Mouse (Mus musculus) frontal cortex, postnatal 25 days (tissue): ENCODE measurements at regions not wholly inside any gene's neighbourhood (a gene's known extent, or its start where the extent isn't known, plus 50 kb on each side); places are given as distances from the start of the nearest gene placed in this dataset.

Experiments
- DNase-seq, 2 experiments: peaks; one replicate each; pipeline ENCODE4 v3.0.0; 2022; ENCODE audit warnings: low spot score in 2 of 2

DNA sequence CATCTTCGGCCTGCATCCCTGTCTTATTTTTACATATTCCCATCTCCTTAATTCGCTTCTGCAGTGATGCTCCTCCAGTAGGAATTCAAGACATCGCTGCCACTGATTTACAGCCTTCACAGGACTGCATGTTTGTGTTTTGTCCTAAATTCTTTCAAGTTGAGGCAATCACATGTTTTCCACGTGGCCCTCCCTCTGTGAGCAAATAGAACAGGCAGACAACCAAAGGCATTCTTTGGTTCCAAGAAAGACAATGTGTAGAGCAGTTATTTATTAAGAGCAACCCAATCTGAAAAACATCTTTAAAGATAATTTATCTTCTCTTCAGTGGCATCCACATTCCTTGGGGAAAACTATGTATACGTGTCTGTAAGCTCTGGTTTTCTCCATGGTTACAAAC lies 472.8 kb upstream of the Intu start:
- DNase-seq: no peak

DNA sequence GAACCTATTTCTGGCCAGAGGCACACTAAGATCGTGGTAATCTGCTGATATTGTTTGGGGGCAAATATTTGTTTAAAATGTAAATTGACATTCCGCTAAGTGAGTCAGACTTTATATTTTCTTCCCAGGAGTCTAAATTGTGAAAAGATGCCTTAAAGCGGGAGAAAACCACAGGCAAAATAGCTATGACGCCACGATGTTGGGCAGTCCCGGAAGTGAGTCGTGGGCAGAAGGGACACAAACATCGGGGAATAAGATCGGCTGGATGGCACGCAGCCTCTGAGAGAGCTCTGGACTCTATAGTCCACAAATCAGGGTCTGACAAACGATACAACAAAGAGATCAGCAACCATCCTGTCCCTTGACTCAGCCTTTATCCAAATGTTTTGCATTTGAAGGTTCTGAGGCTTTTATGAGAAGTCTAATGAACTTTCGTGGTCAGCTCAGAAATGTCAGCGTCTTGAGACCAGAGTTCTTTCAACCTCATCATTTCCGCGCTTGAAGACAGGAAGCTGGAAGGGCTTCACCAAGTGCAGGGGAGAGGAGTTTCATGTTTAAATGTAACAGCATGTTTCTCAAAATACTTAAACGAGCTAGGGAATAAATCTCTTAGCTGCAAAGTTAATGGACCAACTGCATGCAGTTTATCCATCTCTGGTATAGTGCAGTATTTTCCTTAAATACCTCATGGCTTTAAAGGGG lies 472.2 kb upstream of the Intu start:
- no peak for DNase-seq

DNA sequence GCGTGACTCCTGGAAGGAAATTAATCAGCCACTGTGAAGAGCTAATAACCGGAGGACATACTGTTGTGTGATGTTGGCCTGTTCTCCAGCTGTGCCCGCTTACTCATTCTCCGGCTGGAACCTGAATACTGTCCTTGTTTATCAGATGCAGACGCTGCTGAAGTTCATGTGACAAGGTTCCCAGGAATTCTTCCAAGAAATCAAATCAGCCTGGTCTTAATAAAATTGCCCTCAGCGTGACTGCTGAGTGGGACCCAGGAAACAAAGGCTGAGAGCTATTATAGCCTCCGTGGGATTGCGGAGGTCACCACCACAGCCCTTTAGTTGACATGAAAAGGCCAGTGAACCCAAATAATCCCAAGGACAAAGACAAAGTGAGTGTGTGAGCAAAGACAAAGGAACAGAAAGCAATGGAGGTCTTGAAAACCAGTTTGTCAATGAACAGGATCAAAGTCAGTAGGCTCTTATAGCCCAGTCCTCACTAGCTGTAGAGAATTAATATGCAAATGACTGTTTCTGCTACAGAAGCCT lies 460.9 kb upstream of the Intu start:
- DNase-seq: no peak

DNA sequence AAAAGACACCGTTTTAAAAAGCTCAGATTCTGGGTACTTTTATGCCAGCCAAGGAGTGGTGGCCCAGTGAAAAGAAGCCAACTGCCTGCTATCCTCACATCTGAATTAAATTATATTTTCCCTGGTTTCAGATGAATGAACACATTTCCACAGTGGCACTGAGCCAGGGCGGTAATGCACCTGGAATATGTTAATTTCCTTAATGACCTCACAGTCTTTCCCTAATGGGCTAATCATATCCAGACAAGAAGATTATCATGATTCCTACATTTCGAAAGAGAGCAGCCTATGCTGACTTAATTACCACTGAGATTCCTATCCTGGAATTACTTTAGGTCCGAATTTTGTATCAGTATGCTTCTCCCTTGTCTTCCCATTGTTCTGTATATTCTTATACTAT lies 454.3 kb upstream of the Intu start:
- DNase-seq: no peak

DNA sequence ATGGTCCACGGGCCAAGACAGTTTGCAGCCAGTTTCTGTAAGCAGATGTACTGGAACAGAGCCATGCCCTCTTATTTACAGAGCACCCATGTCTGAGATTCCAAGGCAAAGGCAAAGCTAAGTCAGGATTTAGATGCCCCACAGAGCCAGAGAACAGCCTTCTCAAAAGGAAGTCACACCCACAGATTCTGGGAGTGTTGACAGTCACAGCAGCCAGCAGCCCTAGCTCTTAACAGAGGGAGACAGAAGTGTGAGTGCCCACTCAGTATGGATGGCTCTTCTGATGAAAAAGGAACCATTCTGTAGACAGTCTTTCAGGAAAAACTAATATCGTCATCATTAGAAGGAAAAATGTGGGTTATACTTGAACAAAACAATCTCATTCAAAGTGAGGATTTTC lies 446.0 kb upstream of the Intu start:
- no peak for DNase-seq

DNA sequence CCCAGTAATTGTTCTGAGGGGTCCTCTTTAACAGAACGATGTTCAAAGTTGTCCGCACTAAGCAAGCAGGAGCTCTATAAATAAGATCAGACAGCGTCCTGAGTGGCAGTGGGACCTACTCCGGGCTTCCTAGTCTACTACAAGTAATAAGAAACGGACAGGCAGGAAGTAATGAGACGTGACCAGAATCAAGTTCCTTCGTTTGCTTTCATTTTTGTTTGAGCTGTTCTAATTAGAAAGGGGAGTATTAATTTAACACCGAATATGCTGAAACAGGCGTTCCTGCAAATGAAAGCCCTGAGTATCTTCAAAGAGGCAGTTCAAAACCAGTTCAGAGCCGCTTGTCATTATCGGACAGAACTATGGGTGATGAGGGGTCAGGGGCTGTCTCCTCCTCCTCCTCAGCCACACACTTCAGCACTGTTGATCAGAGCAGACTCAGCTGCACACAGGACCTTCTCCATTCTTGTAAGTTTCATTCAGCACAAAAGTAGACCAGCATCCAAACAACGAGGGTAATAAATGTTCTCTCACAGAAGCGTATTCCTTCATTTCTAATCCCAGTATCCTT lies 439.2 kb upstream of the Intu start:
- no peak for DNase-seq

DNA sequence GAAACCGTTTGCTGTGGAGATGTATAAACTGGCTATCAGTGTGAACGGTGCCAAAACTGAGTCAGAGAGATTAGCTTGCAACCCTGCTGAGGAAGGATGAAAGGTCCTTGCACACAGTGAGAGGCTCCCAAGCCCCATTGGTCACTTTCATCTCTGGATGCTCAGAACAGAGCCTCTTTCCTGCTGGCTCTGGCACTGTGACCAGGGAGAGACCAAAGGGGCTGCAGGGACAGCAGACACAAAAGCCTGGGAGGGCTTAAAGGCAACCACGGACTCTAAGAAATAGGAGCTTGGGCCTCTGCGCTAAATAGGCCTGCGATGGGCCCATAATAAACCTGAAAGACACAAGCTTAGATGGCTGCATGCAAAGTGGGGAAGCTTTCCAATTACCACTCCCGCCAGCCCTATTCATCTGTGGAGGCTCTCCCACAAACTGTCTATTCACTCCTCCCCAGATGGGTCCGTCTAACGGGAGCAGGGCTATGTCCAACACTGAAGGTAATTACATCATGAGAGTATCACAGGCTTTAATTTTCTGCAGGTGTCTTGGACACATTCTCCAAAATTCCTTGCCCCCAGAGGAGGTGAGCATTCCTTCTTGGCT lies 438.2 kb upstream of the Intu start:
- DNase-seq: no peak

DNA sequence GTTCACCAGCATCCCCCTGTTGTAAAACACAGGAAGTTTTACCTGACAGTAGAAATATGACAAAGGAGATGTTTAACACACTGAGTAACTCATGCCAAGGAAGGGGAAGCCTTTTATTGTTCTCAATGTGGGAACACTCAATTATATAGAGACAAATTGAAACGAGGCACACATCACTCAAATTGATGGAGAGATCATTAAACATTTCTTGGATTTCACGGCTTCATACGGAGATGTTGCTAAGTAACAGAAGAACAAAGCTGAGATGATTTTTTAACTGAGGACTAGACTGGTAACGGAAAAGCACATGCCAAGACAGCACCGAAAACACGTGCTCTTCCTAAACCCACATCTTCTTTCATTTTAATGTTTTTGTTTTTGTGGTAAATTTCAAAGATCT lies 437.0 kb upstream of the Intu start:
- DNase-seq: no peak

DNA sequence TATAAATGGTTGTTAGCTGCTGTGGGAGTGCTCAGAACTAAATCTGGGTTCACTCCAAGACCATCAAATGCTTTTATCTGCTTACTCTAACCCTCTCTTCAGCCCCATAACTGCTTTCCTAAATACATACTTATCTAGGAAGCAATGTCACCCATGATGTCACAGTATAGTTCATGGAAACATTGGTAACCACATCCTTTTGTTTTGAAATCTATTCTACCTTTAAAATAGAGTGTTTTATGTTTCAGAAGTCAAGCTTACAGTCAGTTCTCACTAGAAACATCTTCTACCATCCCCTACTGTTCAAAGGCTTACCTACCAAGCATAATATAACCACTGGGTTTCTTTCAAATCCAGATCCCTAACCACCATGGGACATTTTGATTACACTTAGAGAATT lies 436.4 kb upstream of the Intu start:
- no peak for DNase-seq

DNA sequence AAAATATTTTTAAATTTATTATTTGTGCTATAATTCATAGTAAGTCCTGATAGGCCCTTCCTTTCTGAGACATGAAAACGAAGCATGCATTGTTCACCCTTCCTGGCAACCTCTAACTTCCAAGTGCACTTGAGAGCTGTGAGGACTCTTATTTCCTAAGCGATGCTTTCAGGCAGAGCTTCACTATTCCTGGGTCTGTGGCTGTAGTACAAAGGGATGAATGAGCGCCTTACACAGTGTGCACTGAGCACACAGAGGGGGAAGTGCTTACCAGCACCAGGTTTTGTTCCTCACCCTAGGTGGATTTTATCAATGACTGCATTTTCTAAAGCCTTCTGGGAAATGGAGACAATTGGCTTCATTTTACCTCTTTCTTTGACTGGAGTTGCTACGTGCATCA lies 428.4 kb upstream of the Intu start:
- DNase-seq: no peak

DNA sequence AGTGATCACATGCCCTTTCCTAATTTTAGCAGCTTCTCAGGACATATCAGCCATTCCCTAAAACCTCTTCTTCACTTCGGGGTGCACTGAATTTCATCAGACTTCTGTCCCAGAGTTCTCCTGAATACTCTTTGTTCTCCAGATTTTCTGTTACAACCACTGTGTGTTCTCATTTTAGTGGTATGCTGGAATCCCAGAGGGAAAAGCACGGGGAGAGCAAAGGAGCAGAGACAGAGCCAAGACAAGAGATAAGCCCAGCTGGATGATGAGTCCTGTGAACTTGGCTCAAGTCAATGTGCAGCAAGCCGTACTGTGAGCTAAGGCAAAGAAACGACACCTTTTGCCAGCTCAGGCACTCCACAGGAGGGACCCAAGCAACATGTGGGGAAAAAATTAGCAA lies 416.3 kb upstream of the Intu start:
- no peak for DNase-seq

DNA sequence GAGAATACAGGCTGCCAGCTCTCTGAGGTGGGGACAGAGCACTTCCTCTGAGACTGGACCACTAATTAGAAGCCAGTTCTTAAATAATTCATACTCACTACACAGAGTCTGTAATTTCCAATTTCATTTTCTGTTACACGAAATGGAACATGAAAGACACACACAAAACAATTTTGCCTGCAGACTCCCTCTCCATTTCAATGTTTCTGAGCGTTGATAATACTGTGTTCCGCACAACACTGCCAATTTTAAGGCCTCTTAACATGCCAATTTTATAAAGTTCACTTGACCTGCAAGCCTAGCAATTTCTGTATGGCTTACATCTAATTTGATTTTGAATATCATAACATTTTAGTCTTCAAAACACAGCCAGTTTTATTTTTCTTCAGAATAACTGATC lies 412.5 kb upstream of the Intu start:
- no peak for DNase-seq

DNA sequence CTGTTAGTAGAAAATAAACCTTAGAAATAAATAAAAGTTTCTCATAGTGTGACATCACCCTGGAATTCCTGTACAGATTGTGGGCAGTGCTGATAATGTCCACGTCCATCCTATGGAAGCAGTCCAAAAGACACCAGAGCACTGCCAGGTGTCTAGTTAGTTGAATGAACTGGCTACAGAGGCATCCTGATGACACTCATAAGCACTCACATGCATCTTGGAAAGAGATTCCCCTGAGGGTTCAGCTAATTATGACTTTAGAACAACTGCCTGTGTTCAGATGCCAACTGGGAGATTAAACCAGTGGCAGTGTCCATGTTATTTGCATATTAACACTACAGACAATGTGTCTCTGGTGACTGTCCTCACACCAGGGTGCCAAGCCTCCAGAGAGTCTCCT lies 411.6 kb upstream of the Intu start:
- no peak for DNase-seq

DNA sequence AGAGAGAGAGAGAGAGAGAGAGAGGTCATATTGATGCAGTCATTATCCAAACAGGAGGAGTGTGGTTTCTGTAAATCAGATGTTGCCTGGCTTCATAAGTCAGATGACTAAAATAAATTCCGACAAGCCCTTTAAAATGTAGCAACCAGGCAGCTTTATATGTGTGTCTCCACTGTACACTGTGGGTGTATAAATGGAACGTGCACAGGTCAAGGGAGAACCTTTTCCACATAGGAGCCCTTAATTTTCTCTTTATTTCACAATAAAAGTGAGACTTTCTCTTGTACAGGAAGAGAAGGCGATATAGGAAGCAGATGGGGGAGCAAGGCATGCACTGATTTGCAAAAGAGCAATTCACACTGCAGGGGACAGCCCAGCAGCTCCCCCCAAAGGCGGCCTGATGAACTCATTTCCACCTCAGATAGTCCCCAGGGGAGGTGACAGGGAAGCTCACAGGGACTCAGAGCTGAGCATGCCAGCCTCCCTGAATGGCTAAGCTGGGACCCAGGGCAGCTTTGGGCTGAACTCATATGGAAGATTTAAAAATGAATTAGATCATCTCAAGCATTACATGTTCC lies 410.7 kb upstream of the Intu start:
- peak; percentile 41 to 47 for DNase-seq

DNA sequence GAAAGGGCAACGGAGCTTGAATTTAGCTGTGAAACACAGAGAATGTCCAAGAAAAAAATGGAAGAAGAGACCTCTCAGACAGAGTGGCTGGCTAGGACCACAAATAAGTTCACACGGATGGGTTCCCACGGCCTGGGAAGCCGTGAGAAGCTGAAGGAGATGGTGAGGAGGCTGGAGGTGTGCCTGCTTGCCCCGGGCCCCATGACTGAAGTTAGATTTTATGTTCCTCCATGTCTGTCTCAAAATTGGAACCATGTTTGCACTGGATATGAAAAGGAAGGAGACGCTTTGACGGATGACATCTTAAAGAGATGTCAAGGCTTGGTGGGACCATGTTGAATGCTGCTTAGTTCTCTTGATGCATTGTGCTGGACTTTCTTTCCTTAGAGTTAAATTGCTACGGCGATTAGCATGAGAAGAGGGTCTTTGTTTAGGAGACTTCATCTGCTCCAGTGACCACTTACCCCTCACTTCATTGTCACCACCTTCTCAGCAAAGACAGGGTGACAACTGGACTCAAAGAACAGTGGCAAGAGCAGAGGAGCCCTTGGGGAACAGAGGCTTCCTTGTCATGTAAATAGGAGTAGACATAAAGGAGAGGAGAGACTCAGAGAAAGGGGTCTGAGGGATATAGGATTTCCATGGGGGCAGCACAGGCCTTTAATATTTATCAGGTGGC lies 407.4 kb upstream of the Intu start:
- no peak for DNase-seq

DNA sequence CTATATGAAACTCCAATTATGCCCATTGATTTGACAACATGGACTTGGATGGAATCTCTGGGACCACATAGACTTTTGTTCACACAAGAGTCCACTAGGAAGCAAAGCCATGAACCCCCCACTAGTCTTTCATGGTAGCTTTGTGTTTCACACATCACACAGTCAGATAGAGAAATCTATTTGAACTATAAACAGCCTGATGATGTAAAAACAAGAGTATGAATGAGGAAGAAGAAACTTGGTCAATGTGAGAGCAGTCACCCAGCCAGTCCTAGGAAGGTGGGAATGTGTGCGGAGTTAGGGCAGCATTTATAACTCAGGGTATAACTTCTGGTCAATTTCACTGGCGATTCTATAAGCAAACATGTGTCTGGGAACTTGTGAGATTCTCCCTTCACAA lies 404.2 kb upstream of the Intu start:
- no peak for DNase-seq

DNA sequence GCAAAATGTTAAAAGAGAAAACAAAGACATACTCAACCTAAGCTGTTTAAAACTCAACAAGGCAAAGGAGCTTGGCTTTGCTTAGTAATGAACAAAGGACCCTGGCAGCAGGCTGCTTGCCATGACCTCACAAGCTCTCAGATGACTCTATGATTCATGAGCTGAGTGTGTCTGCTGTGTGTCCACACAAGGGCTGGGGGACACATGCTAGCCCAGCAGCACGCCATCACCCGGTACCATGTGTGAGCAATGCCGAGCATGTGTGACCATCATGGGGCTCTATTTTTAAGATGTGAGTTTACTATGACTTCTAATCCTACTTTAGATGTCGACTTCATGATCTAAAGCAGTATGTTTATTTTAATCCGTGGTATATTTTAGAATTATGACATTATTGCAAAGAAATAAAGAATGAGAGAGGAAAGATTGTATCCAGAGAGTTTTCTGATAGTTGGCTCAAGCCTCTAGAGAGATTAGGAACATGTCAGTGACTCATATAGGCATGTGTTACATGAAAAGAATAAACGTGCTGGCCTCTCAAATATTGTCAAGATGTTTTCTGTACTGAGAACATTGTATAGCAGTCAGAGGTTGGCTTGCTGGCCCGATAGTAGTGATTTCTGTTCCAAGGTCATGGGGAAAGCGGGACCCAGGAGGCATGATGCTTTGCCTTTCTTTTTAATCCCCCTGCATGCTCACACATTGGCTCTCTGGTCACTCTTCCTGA lies 400.1 kb upstream of the Intu start:
- DNase-seq: no peak

DNA sequence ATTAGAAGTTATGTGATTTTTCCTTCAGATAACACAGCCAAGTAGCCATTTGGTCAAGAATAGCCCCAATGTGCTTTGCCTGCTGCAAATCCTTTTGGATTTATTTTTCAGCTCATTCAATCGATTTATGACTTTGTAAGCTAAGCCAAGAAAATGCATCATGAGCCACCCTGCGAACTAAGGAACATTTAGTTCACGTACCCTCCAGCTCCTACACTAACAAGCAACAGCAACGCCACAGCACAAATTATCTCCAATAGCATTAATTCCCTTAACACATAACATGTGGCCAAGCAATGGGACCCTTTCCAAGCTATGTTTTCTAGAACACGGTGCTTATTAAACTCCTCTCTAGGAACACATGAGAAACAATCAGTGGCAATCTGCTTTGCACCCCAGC lies 392.4 kb upstream of the Intu start:
- no peak for DNase-seq

DNA sequence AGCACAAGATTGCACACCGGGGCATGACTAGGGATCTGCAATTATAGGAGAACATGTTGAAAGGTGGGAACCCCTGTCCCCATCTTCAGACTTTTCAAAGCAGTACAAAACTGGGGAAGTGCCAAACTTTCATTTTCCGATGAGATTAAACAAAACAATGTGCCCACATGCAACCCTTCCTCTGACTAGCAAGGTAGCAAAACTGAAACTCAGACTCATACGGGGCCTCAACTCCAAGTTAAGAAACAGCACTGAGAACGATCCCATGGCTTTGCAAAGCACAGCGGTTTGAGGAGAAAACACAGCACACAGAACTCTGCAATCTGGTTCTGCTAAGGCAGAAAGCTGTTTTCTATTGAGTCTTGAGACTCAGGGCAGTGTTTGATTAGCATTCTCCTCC lies 388.9 kb upstream of the Intu start:
- DNase-seq: no peak

DNA sequence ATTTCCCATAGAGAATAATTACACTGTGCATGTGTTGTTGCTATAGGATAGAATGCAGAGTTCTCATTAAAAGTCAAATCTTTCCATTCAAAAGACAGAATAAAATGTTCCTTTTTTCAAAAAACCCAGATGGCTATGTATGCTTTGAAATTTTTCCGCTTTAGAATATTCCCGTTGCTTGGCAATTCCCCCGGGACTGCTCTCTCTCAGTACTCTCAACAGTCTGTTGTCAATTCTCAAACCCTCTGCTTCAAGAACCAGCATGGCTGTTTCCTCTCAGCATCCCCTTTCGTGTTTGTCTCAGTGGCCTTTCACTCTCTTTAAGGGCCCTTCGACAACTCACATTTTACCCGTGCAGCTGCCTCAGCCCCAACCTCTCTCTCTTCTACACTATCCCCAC lies 372.5 kb upstream of the Intu start:
- no peak for DNase-seq

DNA sequence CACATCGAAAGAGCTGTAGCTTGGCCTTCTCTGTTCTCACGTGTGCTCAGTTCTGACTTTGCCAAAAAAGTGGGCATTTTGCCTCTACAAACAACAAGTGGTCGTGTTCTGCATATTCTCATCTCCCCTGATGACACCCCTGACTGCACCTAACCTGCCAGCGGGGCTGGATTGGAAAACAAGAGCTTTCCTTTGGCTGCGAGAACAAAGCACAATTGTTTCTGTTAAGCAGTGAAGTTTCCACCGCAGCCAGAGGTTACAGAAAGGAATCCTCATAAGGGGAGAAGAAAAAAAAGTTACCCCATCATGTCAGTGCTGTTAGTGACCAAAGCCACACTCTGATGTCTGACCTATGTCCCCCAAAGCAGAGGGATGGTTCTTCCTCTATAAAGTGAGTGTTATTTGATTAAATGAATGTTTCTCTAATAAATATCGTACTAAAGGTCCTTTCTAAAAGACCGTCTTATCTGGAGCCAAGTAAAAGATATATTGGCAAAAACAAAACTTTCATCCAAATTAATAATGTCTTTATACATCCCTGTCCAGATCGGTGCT lies 371.4 kb upstream of the Intu start:
- DNase-seq: no peak

DNA sequence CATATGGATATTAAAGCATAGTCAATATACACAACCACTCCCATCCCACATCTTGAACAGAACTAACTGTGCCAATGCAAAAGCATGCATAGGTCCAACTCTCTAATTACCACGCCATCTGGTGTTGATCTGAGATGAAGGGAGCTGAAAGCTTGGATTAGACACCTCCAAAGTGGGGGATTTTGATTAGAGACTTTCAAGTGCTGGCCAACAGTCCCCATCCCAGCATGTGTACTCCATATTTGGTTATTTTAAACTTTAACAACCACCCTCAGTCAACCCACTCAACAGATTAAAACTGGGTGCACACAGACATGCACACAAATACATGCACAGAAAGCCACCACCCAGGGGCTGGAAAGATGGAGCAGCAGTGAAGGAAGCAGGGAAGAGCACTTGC lies 366.9 kb upstream of the Intu start:
- no peak for DNase-seq
